Mouse (Mus musculus) adrenal gland, adult 8-10 months (tissue): ENCODE data around the gene Dhcr24. TPM values are rescaled to one million over a fixed set of nuclear protein-coding genes. Genes with fewer than 3 reads are reported as not detected.

ENCODE experiments used
- DNase-seq: peaks from one replicate; pipeline ENCODE4 v3.0.0; 2022
- total RNA-seq, 4 experiments: library from RNA; stranded (reverse); gene quantifications; 2 replicates each; pipeline ENCODE4 v1.2.4; 2022

The Dhcr24 gene
- total RNA-seq, 4 experiments from 2014 or later: 77.6 to 360 (median 221) TPM

DNA sequence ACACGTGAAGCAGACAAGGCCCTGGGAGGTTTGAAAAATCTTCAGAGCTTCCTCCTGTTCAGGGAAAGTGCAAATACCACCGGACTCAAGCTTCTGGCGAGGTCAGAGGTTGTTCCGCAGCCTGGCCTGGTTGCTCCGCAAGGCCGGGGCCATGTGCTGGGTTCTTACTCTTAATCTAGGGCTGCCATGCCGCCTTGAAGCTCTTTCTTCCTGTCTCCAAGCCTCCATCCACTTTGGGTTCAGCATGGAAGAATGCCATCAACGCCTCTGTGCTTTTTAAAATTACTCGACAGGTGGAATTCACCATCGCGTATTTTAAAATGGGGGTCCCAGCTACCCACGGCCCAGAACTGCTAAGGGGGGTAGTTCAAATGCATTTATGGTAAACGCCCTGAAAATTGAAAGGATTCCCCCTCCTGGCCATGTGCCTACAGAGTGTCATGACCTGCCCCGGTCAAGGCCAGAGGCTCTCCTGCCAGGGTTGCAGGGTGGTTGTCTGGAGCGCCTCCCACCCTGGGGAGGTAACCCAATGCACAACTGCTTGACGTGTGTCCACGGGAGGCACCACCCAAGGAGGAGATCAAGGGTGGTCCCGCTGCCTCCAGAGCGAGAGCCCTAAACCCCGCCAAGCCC lies 509 bp upstream of the Dhcr24 start:
- no peak for DNase-seq

DNA sequence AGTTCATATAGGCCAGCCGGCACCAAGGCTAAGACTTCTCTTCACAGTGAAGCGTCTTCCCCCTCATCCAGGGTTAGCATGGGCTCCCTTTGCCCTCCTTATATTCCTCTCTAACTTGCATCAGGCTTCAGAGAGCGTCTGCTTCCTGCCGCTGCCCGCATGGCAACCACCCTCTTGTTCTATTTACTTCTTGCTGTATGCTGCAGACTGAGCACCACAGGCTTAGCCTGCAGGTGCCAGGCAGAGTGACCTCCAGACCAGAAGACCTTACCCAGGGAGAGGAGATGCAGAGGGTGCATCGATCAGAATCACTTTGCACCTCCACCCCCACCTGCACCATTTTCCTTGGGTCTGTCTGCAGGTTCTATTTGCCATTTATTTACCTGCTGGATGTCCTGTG lies 1.2 kb downstream of the Dhcr24 start:
- DNase-seq: no peak

DNA sequence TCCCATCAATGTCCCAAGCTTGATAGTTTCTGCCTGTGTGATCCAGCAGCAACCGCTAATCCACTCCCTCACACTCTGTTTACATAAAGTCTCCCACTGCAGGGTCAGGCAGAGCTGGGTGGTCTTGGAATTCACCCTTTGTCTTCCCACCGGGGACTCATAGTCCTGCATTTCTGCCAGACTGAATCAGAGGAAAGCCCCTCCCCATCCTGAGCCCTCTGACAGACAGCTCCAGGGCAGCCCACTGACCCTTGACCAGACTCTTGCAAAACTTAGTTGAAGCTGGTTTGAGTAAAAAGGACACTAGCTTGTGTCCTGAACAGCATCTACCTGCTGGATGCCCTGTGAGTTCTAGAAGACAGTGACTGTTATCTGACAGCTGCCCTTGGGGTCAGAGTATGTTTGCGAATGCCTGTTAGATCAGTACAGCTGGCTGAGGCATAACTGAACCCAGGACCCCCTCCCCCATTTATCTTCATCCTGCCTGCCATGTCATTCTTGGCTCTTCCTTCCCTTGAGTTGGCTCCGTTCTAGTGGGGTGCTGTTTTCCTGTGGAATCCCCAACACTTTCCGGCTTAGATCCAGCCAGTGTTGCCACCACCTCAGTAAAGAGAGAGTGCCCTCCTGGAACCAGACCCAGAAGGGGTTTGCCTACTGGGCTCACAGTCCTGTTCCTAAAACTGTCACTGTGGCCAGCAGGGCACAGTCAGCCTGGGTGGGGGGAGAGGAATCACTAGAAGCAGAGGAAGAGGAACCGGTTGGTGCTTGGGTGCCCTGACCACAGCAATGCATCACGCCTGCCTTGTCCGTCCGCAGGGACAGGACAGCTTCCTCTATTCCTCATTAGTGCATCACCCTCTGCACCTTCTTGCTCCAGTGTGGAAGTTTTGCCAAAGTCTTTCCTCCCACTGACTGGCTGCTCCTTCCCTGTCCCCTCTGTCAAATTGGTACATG lies 2.3 kb downstream of the Dhcr24 start:
- DNase-seq: no peak

DNA sequence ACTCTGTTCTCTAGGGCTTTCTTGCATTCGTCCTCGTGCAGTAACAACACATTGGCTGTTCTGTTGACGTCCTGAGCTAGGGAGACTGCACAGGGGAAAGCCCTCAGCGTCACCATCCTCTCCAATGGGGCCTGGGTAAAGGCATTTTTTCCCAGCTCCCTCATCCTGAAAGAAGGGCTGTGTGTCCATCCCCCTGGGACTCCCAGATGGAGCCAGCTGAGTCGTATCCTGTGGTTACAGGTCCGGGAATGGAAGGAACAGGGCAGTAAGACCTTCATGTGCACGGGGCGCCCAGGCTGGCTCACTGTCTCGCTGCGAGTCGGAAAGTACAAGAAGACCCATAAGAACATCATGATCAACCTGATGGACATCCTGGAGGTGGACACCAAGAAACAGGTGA lies 3.3 kb downstream of the Dhcr24 start:
- DNase-seq: no peak

DNA sequence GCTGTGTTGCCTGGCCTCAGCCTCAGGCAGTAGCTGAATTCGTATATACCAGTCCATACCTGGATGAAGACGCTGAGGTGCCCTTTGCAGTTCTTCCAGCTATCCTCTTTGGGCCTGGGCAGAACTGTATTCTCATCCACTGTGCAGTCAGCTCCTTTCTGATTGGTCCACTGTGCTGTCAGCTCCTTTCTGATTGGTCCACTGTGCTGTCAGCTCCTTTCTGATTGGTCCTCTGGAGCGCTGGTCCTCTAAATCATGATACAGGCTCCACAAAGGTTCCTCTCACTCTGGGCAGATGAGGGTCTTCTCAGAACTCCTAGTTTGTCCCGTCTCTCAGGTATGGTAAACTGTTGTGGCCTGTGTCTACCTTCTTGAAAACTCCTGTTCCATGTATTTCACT lies 8.8 kb downstream of the Dhcr24 start:
- no peak for DNase-seq

DNA sequence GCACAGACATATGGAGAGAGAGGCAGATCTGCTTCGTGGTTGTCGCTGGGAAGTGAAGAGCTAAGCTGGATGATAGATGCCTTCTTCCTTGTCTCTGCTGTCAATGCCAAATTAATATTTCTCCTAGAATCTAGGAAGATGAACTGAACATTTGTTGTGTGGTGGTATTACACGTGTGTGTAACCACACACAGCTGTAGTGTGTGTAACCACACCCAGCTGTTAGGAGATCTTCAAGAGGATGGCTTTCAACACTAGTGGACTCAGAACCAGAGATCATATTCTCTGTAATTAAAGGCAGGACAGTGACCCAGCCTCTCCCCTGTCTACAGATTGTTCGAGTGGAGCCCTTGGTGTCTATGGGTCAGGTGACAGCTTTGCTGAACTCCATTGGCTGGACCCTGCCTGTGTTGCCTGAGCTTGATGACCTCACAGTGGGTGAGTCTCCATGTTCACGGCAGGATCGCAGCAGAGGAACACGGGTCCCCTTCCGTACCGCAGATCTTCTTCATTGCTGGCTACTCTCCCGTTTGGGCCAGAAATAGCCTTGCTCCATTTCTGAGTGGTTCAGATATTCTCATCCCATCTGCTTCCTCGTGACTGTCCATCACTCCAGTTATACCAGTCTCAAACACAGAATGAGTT lies 10.4 kb downstream of the Dhcr24 start:
- DNase-seq: no peak

DNA sequence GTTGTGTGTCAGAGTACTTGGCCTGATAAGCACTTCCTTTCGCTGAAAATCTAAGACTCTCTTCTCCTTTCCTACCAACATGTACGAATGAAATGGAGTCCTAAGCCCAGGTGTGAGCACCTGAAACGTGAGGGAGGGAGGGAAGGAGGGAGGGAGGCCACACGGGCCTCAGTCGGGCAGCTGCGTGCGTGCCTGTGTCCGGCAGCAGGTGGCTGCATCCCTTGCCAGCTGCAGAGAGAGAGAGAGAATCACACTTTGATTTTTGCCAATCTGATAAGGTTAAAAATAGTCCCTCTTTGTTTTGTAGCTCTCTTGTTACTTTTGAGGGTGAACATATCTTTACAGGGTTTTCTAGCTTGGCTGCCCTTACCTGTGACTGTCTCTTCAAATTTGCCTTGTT lies 14.2 kb downstream of the Dhcr24 start:
- no peak for DNase-seq

DNA sequence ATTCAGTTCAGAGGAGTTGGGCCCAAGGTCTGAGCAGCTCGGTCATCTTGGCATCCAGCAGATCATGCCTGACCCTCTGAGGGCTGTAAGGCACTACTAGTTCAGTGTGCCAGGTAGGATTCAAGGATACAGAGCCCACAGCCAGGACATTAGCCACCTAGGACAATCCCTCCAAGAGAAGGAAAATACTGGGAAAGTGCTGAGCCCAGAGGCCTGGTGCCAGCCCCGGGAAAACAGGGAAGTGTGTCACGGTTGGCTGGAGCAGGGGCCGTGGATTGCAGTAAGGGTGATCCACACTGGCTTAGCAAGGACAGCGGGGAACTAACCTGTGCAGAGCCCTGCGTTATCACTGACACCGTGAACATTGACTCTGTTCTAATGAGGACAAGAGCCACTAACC lies 16.7 kb downstream of the Dhcr24 start:
- DNase-seq: no peak

DNA sequence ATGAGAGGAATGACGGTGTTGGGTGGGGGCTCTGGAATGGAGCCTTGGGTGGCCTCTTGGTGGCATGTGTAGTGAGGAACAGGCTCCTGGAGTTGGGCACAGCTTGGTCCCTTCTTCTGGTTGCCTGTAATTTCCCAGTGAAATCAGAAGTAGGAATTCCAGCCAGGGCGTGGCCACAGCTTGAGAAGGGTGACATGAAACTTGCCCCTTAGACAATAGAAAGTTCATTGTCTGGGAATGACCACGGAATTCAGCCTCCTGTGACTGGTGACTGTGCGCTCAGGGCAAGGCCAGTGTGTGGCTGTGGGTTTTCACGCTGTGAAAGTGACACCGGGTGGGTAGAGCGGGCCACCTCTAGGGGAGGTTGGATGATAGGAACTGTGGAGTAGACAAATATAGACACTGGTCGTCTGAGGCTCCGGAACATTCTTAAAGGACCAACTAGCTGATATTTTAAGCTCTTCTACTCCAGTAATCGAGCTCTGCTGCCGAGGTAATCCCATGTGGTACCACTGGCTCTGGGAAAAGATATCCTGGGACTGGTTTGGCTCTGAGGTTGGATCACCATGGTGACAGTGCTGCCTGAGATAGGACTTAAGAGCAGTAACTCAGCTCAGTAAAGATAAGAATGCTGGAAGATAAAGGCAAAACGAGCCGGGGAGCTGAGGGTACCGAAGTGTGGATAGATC lies 20.5 kb downstream of the Dhcr24 start:
- no peak for DNase-seq

DNA sequence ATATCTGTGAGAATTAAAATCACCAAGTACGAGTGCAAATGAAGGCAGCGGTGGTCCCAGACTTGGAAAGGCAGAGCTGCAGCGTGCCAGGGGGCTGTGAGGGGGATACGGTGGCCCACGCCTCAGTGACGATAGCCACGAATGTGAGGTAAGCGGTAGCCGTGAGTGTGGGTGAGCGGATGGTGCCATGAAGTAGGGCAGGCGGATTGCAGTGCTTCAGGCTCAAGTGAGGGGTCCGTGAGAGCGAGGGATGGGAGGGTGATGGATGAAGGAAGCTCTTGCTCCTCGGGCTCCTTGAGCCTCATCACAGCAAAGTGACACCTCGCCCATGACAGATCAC lies 21.0 kb downstream of the Dhcr24 start:
- no peak for DNase-seq

DNA sequence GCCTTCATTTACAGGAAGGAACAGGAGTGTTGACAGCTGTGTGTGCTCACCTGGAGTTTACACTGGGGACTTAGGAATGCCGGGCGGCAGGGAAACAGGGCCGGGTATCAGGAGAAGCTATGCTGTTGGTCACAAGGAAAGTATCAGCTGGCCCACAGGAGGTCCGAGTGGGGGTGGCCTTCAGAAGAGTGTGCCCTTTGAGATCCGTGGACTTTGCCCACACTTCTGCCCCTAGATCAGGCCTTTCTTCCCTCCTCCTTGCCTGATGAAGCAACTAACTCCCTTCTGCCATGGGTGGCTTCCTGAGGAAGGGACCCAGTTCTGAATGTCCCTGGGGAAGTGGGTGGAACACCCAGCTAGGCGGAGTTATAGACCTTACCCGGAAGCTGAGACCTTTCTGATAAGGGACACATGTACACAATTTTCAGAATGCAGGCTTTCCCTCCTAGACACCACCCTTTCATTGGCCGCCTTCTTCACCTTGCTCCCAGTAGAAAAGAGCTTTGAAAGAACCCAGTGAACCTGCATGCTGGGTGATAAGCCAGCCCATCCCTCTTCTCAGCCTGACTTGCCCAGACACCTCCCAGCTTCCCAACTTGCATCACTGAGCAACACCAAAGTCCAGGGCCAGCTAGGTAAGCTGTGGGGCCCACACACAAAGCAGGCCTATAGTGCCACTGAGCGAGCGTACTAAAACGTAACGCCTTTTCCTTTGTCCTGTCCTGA lies 21.8 kb downstream of the Dhcr24 start:
- no peak for DNase-seq

DNA sequence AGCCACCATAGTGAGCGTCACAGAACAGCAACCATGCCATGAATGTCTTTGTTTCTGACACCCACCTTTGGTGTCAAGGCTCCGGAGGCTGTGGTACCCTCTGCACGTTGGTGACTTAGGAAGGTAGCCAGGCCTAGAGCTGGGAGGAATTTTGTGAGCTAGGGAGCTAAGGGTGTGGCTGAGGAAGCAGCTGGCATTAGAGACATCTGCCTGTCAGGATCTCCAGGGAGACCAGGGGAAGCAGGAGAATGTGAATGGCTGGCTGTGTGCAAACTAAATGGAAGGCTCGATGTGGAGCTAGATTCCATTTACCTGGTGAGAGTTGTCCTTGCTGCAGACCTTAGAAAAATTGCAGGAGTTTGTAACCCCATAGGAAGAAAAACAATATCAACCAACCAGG lies 23.8 kb downstream of the Dhcr24 start:
- DNase-seq: no peak

DNA sequence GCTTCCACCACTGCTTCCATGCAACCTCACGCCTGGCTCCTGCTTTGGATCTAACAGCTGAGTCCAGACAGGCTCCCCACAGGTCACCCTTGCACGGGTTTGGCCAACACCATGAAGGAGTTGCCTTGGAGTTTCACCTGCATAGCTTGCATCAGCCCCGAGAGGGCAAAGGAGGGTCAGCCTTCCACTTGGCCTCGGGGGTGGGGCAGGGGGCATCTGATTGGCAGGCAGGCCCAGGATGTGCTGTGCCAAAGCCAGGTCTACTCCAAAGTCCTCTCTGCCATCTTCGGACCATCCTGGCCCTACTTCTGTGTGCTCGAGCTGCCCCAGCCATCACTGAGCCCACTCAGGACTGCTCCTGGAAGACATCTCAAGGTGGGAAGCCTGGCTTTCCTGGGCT lies 26.2 kb downstream of the Dhcr24 start:
- DNase-seq: no peak

DNA sequence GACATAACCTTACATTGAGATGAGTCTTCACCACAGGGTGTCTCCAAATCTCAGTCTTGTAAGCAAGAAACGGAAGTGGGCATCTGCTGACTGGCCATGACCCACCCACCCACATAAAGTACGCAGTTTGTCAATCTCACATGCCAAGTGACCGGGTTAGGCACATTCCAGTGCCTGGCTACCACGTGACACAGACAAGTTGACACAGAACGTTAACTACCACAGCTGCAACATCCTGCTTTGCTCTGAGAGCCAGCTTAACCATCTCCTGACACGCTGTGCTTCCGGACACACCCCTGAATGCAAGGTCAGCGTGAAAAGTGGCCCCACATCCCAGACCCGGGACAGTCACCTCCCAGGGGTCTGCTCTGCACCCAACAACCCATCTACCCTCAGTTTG lies 29.3 kb downstream of the Dhcr24 start:
- no peak for DNase-seq

DNA sequence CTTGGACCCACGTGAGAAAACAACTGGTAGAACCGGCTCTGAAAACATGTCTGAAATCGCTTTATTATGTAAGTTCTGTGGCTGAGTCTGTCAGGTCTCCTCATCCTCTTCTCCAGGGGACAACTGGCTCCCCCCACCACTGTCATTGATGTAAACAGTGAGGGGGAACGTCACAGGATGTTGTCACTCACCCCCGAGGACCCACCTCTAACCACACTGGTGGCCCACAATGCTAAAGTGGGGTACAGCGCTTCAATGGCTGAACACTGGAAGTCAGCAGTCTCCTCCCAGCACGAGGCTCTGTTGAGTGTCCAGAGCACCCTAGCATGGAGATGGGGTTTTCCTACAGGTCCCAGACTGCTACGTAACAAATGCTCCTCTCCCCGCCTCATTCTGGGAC lies 30.0 kb downstream of the Dhcr24 start:
- no peak for DNase-seq

DNA sequence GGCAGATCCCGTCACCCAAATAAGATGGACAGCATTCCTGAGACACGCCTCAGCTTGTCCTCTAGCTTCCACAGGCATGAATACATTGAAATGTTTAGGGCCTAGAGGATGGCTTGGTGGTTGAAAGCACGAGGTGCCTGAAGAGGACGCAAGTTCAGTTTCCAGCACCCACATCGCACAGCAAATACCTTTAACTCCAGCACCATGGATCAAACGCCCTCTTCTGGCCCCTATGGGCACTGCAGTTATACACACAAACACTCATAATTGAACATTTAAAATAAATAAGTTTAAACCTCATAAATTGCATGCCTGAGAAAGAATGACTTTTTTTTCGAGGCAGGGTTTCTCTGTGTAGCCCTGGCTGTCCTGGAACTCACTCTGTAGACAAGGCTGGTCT lies 32.8 kb downstream of the Dhcr24 start:
- no peak for DNase-seq

DNA sequence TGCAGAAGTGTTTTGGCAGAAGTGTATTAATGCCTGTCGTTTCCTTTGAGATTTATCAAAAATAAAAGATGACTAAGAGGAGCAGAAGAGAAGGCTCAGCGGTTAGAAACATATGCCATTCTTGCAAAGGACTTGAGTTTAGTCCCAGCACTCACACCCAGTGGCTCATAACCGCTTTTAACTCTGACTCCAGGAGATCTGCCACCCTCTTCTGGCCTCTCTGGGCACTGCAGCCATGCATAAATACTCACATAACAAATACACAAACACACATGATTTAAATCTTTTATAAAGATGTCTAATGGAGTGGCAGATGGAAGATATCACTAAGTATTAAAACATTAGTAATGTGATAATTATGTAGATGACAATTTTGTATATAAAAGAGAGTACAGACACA lies 35.4 kb downstream of the Dhcr24 start:
- DNase-seq: no peak

DNA sequence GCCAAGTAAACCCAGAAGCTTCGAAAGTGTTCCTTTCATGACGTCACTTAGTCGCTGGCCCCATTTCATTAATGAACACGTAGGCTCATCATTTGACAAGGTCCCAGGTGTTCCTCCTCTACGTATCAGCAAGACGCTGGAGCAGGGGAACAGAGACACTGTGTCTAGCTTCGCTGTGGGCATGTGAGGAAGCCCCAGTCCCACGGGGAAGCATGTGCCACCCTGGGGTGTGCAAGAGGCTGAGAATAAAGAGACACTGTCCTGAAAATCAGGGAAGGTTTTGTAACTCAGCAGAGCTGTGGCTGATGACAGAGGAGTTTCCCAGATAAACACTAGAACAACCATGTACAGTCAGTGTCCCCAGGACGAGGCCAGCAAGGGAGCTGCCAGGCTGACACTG lies 36.2 kb downstream of the Dhcr24 start:
- no peak for DNase-seq

DNA sequence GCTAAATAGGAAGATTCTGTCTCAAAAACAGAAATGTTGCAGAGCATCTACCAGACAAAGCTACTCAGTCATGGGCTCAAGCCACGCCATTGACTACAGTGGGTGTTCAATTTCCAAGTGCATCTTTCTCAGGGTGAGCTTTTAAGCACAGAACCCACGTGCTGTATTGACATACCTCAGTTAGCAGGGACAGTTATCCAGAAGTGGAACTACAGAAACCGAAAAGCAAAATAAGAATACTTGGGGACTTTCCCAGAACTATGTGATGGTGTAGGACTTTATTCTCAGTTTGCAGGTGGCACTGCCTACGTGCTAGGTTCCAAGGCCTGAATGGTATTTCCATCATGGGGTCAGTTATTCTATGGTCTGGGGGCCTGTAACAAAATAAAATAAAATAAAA lies 36.9 kb downstream of the Dhcr24 start:
- DNase-seq: no peak

DNA sequence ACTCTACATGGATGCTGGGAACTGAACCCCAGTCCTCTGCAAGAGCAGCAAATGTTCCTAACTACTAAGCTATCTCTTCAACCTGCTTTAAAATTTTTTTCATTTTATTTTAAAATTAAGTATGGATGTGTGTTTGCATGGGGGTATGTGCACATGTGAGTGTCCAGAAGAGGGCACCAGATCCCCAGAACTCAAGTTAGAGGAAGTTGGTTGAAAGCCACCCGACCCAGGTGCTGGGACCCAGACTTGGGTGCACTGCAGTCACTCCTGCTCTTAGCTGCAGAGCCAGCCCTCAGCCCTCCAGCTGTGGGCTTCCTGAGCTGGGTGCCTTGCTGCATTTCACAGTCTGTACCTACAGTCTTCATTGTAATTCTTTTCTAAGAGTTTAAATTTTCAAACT lies 38.6 kb downstream of the Dhcr24 start:
- DNase-seq: no peak

DNA sequence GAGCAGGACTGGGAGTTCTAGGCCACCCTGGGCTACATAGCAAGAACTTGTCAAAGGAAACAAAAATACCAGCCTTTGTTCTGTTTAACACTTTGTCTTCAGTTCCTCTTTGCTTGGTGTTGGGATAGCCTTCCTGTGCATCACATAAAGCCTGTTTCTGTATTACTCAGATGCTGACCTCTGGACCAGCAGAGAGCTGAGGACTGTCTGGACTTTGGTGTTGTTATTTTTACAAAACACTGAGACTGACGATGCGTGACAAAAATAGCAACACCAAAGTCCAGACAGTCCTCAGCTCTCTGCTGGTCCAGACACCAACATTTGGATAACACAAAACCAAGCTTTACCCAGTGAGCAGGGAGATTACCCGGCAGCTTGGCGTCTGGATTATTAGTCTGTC lies 39.9 kb downstream of the Dhcr24 start:
- no peak for DNase-seq
